Mouse (Mus musculus) neural tube, embryonic 10.5 days (tissue): Measurements from ENCODE around the gene Cntnap5c.
"Not testable (repeated sequence)": the region's sequence is repeated elsewhere in the genome, so short reads cannot be mapped to it uniquely, and the experiment has no call there.

ENCODE experiments used
- DNase-seq: peaks from one replicate; pipeline ENCODE4 v3.0.0-alpha.2; 2017; ENCODE audit warnings: low spot score; ENCODE audit errors: extremely low spot score

Gene Cntnap5c

GRCm38 (mm10) chr17:57768622-57769610, at the start of gene Cntnap5c:
Gene Cntnap5c, plus strand, starts transcription at chr17:57769570.
- peak; percentile 67 for DNase-seq

DNA sequence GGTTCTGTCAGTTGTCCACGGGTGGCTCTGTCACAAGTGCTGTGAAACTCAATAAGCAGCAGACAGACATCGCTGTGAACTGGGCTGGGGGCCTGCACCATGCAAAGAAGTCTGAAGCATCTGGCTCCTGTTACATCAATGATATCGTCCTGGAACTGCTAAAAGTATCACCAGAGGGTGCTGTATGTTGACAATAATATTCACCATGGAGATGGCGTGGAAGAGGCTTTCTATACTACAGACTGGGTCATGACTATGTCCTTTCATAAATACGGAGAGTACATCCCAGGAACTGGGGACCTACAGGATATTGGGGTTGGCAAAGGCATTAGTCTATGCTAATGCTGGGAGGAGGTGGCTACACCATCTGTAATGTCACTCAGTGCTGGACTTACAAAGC, 27.3 kb upstream of the Cntnap5c start, which contains the start of gene Gm21834:
Gm21834 (minus strand) TSS at position 101 of the 400 bp plus-strand sequence.
- no peak for DNase-seq

- no peak for DNase-seq
Observed at GRCm38 (mm10) chr17:57758033-57758432, 11.3 kb upstream of the Cntnap5c start.

DNA sequence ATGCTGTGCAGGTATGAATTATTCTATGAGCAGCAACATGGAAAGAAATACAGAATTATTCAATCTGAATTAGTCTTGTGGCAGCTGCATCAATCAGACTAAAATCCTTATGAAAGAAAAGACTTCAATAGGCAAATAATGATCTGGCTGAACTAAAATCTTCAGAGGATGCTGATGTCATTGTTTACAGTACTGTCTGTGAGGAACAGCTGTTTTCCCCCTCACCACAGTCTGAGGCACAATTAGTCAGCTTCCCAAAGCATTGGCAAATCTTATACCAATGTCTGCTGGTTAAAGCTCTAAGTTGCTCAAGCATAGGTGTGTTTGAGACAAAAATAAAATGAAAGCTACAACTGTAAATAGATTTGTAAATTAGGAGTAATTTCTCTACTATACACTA, 2.1 kb upstream of the Cntnap5c start:
- DNase-seq: no peak

DNA sequence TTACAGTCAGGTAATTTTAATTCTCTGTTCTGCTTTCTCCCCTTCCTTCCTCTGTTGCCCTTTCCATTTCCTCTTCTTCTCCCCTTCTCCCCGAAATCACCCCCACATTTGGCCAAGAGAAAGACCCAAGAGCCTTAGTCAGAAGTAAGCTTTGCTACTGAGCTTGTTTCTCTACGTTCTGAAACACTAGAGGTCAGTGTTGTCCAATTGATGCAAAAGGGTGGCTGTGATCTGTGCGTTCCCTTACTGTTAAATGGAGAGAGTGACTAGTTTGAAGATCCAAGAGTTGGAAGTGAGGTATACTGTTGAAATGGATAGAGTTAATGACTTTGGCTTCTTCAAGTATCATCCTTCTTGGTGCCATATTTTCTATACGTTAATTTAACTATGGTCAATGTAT, 1.5 kb downstream of the Cntnap5c start:
- no peak for DNase-seq

DNA sequence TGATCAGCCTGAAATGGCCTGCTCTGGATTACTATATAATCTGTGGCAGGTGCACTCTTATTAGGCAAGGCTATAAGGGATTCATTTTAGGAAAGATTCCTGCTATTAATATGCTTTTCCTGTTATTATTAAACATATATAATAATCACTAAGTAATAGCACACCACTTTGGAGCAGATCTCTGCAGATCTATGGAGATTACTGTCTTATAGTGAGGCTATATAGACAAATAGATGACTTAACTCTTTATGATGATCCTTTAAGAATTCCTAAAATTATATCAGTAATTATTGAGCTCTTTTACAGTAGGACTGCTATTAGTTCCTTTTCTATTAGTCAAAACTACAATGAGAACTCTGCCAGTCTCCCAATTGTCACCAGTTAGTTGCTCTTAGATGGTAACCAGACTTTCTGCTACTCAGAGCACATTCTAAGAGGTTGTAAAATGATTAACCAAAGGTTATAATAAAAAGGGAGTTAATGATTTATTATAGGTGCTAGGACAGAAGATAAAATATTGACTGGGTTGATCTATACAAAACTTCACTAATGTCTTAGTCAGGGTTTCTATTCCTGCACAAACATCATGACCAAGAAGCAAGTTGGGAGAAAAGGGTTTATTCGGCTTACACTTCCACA, 18.9 kb downstream of the Cntnap5c start:
- no peak for DNase-seq

DNA sequence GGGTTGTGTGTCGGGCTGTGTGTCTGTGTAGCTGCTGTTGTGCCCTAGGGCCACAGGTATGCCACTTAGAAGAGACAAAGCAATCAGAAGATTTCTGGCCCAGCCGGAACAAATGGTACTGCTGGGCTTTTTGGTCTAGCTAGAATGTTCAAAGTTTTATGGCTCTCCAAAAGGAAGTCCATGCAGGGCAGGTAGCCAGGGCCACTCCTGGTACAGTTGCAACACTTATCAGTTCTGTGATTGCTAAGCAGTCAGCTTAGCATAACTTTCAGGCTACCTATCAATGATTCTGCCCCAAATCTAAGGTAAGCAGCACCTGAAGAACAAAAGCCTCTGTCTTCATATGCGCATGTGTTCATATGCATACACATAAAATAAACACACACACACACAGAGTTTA, 26.0 kb downstream of the Cntnap5c start:
- no peak for DNase-seq

DNA sequence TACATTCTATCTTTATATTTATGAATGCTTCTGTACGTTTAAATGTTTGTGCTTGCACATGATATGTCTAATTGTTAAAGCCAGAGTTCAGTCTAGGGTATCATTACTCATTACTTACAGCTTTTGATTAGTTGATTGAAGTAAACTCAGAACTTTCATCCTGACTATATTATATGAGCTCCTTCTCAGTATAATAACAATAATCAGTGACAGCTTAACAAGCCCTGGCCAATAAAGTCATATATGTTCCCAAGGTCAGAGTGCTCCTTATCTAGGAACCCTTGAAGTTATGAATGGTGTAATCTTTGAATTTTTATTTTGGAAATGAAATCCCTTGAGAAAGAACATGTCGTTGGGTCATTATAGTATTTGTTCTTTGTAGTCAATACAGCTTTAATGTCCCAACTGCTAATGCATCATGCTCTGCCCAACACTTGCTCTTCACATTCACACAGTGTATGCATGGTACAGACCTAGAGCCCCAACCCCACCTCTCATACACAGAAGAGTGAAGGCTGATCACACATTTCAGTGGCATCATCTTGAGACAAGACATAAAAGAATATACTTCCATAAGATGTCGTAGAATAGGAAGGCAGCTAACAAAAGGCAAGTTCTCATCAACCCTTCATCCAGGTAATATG, 27.4 kb downstream of the Cntnap5c start:
- no peak for DNase-seq

DNA sequence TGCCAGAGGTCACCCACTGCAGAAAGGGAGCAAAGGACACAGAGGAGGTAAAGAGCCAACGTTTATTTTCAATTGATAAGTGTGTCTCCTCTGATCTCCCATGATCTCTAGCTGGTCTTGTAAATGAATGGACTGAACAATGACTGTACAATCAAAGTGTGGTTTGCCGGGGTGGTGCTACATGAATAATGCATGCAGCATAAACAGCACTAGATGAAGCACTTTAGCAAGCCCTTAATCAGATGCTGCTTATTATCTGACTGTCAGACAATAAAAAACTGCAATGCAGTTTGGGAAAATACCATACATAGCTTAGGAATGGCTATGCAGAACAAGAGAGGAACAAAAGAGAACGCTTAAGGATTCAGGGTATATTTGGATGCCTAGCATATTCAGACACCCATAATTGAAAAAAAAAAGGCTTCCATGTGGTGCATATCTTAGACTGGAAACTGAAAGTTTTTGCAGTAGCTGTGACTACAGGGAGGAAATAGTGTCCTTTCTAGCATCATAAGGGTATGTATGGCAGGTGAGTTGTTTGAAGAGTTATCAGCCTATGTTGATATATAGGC, 30.1 kb downstream of the Cntnap5c start:
- DNase-seq: no peak

DNA sequence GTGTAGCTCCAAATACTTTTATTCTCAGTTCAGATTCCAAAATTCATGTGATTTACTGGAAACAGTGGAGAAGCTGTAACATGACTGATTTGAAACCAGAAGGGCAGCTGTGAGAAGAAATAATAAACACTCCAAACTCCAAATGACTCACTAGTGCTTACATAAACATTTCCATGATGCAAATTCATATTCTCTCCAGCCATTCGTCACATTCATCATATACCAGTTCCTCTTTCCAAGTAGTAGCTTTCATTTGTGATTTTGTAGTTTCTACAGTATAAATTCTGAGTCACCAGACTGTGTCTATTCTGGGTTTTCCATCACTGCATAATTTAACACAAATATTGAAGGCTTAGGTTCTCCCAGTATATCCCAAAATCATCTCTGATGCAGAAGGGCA, 31.8 kb downstream of the Cntnap5c start:
- no peak for DNase-seq

DNA sequence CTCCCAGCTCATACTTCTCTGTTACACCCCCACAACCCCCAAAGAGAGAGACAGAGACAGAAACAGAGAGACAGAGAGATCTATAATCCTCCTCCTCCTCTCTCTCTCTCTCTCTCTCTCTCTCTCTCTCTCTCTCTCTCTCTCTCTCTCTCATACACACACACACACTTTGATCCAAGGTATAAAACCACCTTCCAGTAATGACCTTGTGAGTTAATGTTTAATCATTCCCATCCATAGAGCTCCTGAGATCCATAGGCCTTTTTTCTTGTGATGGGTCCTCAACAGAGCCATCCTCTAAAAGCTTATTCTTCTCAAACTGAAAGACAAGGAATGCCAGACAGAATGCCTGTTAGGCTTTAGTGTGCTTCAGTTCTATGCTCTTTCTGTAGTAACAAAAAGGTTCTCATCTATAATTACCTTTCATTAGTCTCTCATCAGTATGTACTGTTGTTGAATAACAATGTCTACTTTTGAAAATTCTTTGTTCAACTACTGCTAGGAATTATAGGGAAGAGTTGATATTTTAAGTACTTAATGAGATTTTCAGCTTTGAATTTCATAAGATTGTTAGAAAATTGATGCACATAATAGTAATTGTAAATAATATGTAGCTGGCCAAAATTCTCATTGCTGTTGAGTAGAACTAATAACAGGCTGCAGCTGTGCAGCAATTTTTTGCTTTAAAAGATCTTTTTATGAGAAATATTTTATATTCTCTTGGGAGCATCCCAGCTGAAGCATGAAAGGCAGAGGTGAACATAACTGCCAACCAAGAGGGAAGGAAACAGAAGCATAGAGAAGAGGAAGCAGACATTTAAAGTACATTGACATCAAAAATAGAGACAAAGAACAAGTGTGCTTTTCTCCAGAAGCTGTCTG, 68.0 kb downstream of the Cntnap5c start:
- no peak for DNase-seq

DNA sequence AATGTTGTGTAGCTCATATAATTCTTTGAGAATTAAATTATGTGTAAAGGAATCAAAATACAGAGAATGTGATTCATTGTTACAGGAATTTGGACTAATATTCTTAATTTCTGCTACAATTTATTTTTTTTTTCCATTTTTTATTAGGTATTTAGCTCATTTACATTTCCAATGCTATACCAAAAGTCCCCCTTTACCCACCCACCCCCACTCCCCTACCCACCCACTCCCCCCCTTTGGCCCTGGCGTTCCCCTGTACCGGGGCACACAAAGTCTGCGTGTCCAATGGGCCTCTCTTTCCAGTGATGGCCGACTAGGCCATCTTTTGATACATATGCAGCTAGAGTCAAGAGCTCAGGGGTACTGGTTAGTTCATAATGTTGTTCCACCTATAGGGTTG, 86.4 kb downstream of the Cntnap5c start:
- DNase-seq: not testable (repeated sequence)

DNA sequence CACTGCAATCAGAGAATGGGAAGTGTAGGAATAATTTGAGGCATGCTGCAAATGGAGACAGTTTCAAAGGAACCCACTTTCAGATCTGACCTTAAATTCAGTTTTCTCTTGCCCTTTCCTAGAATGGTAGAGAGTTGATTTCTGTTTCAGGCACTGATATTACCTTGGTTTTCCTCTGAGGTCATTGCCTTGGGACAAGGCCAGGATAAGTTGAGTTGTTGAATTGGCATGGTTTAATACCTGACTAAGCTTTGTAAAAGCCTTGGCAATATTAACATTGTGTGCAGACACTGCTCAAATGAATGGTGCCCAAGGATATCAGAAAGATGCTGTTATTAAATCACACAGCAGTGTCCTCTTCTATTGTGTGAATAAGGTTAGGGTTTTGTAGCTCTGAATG, 96.6 kb downstream of the Cntnap5c start:
- no peak for DNase-seq

- DNase-seq: no peak
Observed at GRCm38 (mm10) chr17:57887742-57888389, 118.5 kb downstream of the Cntnap5c start.

- no peak for DNase-seq
Observed at GRCm38 (mm10) chr17:57911770-57912293, 142.5 kb downstream of the Cntnap5c start.

- DNase-seq: no peak
Observed at GRCm38 (mm10) chr17:57984230-57984629, 214.9 kb downstream of the Cntnap5c start.

GRCm38 (mm10) chr17:57988420-57988819, 219.1 kb downstream of the Cntnap5c start:
- no peak for DNase-seq

DNA sequence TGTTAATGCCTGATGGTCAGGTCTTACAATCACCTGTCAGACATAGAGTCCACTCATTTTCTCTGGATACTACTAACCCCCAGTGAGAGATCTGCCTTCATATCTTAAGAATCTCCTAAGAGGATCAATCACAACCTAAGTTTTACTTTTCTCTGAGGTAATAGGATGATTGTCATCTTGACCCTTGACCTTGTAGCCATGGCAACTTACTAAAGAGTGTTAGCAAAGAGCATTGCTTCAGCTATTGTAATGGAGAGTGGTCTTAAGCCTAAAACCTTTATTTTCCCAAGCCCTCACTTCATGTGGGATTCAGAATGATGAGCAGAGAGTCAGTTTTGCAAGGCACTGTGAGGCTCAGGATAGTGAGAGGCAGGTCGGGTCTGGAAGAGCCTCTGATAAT, 227.1 kb downstream of the Cntnap5c start:
- no peak for DNase-seq

DNA sequence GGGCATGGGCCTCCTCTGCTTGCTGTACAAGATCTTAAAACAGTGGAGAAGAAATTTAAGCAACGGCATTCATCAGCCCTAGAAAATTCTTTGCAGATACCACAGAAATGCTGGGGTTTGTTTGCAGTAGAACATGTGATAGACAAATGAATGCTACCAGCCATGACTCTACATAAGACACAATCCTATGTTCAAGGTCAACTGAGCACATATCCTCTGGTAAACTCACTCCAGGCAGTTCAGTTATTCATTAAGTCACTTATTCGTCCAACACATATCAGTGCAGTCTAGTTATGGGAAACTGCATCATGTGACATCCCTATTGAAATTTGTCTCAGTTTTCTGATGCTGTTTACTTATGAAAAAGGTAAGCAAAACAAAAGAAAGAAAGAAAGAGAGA, 229.7 kb downstream of the Cntnap5c start:
- no peak for DNase-seq

DNA sequence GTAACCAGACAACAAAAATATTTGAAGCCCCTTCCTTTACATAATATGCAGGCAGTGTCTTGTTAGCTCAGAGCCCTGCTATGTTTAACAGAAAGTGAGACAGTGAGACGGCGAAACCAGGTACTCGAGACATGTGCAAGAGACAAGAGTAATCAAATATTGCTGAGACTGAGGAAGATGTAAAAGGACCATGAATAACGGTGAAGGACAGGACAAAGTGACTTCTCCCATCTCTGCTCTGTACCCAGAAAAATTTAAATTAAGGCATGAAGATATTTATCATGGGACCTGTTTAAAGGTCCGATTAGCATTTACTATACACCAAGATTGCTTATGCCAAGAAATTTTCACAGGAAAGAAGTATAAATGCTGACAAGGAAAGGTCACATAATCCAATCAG, 233.5 kb downstream of the Cntnap5c start:
- no peak for DNase-seq
